ENCODE assay signal across 12 mouse cellular contexts in the genomic region with DNA sequence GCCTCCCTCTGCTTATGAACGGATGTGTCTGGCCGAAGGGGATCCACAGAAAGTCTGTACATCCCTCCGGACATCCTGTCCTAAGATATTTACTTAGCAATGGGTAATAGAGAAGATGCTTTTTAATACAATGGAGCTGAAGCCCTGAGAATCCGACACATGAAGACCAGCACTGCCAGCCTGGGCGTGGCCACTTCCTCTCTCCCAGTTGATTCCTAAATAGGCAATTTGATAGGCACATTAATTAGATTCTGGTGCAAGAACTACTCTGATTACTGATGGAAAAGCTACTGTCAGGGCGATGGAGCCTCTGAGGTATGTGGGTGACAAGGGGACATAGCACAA.
DNase-seq lines count a peak whose midpoint lies in the region; ATAC-seq lines count a peak whose summit lies in the region.
"Had no signal": no experiment of that assay in that cellular context is flagged by ENCODE, and none has a peak within 500 bp of the region (broad histone marks: within the 10 kb centered on the region; RNA-seq: fewer than 3 reads in every experiment).

No protein-coding gene starts in this region.

- peak overlapping the region; percentile 87 for H3K27ac ChIP-seq in kidney, embryonic 16.5 days (ENCODE audit: low read length)
- H3K27ac ChIP-seq in hindbrain, embryonic 14.5 days = peak overlapping the region; percentile 79
- H3K27ac ChIP-seq in midbrain, embryonic 10.5 days (replicated peaks) = peak overlapping the region; percentile 72
- H3K27ac ChIP-seq in stomach, embryonic 15.5 days = peak overlapping the region; percentile 31; the same call in 1 of the 2 replicates

- no peak for DNase-seq in kidney, adult 18-20 months
- DNase-seq in hindbrain, embryonic 14.5 days (ENCODE audit: low spot score) = no peak
- no peak for DNase-seq in midbrain, embryonic 10.5 days (ENCODE audit: low spot score)
- DNase-seq in embryo, embryonic 9.5 days (ENCODE audit: extremely low spot score) = no peak
- DNase-seq in layer of hippocampus, adult 9-11 months = no peak
- DNase-seq in adrenal gland, adult 8-10 months = no peak
- DNase-seq: adrenal gland, adult 2 months; heart, postnatal 36 days; right cerebral cortex, postnatal 25 days had no signal

- H3K9me3 ChIP-seq in kidney, embryonic 16.5 days (ENCODE audit: low read length) = no peaks in the 10 kb centered on the region
- no peaks in the 10 kb centered on the region for H3K9me3 ChIP-seq in hindbrain, embryonic 14.5 days (ENCODE audit: control insufficient read depth, low read length)
- no peaks in the 10 kb centered on the region for H3K9me3 ChIP-seq in midbrain, embryonic 10.5 days (replicated peaks)
- H3K9me3 ChIP-seq in stomach, embryonic 15.5 days = no peaks in the 10 kb centered on the region
- H3K9me3 ChIP-seq: limb, embryonic 13.5 days had no signal

- H3K36me3 ChIP-seq in kidney, embryonic 16.5 days (ENCODE audit: insufficient read depth, low read length) = no peaks in the 10 kb centered on the region
- H3K36me3 ChIP-seq in hindbrain, embryonic 14.5 days (replicated peaks; ENCODE audit: control insufficient read depth, insufficient read depth) = no peaks in the 10 kb centered on the region
- H3K36me3 ChIP-seq in midbrain, embryonic 10.5 days = no peaks in the 10 kb centered on the region
- H3K36me3 ChIP-seq in stomach, embryonic 15.5 days = no peaks in the 10 kb centered on the region
- H3K36me3 ChIP-seq: limb, embryonic 13.5 days had no signal

- ATAC-seq in kidney, embryonic 16.5 days (ENCODE audit: low FRiP score, low TSS enrichment) = no peak
- ATAC-seq in hindbrain, embryonic 14.5 days (ENCODE audit: low FRiP score) = no peak
- ATAC-seq in stomach, embryonic 15.5 days (ENCODE audit: insufficient read depth, low FRiP score, low read depth) = no peak

- H3K4me3 ChIP-seq in kidney, embryonic 16.5 days (ENCODE audit: low read length) = no peak overlapping the region
- H3K4me3 ChIP-seq in hindbrain, embryonic 14.5 days (replicated peaks; ENCODE audit: low read length) = no peak overlapping the region
- no peak overlapping the region for H3K4me3 ChIP-seq in midbrain, embryonic 10.5 days
- H3K4me3 ChIP-seq in stomach, embryonic 15.5 days (replicated peaks) = no peak overlapping the region
- H3K4me3 ChIP-seq: limb, embryonic 13.5 days had no signal

- H3K27me3 ChIP-seq in kidney, embryonic 16.5 days (ENCODE audit: insufficient read depth, low read length) = no peaks in the 10 kb centered on the region
- no peaks in the 10 kb centered on the region for H3K27me3 ChIP-seq in hindbrain, embryonic 14.5 days (ENCODE audit: control insufficient read depth, insufficient read depth, low read length)
- no peaks in the 10 kb centered on the region for H3K27me3 ChIP-seq in midbrain, embryonic 10.5 days (ENCODE audit: low read depth, poor library complexity, severe bottlenecking)
- H3K27me3 ChIP-seq in stomach, embryonic 15.5 days (replicated peaks) = no peaks in the 10 kb centered on the region
- H3K27me3 ChIP-seq: limb, embryonic 13.5 days had no signal

- peaks cover 64% of the 10 kb centered on the region for H3K4me1 ChIP-seq in kidney, embryonic 16.5 days (ENCODE audit: insufficient read depth, low read length)
- peaks cover 63% of the 10 kb centered on the region for H3K4me1 ChIP-seq in hindbrain, embryonic 14.5 days (replicated peaks; ENCODE audit: control insufficient read depth, insufficient read depth, low read length)
- H3K4me1 ChIP-seq in midbrain, embryonic 10.5 days = peaks cover 87% of the 10 kb centered on the region
- peaks cover 28% of the 10 kb centered on the region for H3K4me1 ChIP-seq in stomach, embryonic 15.5 days

- H3K4me2 ChIP-seq in kidney, embryonic 16.5 days (replicated peaks; ENCODE audit: low read depth, low read length) = no peak overlapping the region
- H3K4me2 ChIP-seq in hindbrain, embryonic 14.5 days (replicated peaks) = no peak overlapping the region
- no peak overlapping the region for H3K4me2 ChIP-seq in stomach, embryonic 15.5 days
- H3K4me2 ChIP-seq: limb, embryonic 13.5 days had no signal

- H3K9ac ChIP-seq in kidney, embryonic 16.5 days (replicated peaks; ENCODE audit: low read length) = no peak overlapping the region
- peak overlapping the region; percentile 6; the same call in 1 of the 2 replicates for H3K9ac ChIP-seq in hindbrain, embryonic 14.5 days
- no peak overlapping the region for H3K9ac ChIP-seq in stomach, embryonic 15.5 days
- H3K9ac ChIP-seq: limb, embryonic 13.5 days had no signal

- WGBS in kidney, embryonic 16.5 days = 28% methylated on average over 6 of the region's 6 CpGs
- 45% methylated on average over 6 of the region's 6 CpGs for WGBS in hindbrain, embryonic 14.5 days
- WGBS in midbrain, embryonic 10.5 days = 63% methylated on average over 6 of the region's 6 CpGs
- 61% methylated on average over 6 of the region's 6 CpGs for WGBS in stomach, embryonic 15.5 days

Comparison
In these comparisons a context has a peak if more than half of its experiments do, and no peak if none do; other contexts are left out.
1. H3K27ac ChIP-seq: peak in every context shown above with its lines; median percentile 87 in kidney, embryonic 16.5 days; 79 in hindbrain, embryonic 14.5 days; 72 in midbrain, embryonic 10.5 days; 31 in stomach, embryonic 15.5 days.